Mouse (Mus musculus) adrenal gland (tissue): Measurements from ENCODE around the gene Pyroxd1.
"Not testable (repeated sequence)": the region's sequence is repeated elsewhere in the genome, so short reads cannot be mapped to it uniquely, and the experiment has no call there.

Experiments
- intact Hi-C: fragments of 180-260 bp; cut with DNase I; formaldehyde crosslinking; loops from one replicate; pipeline ENCODE4 v1.15.1; 2025
- long read RNA-seq, 2 experiments: library from polyadenylated mRNA; unstranded; transcript quantifications; one replicate each; pipeline ENCODE4 v2.0.0; 2020; ENCODE audit warnings: borderline replicate concordance in 1 of 2; ENCODE audit not compliant: insufficient replicate concordance in 1 of 2

Gene Pyroxd1
- long read RNA-seq, experiment 1, transcript Pyroxd1-201 (12 exons, 2,831 nt), result major isoform, 11 of 14 reads
- long read RNA-seq, experiment 1, partial matches to known transcripts, result 1 of 14 reads
- long read RNA-seq, experiment 1, other reads (novel, unspliced or antisense), result 2 of 14 reads
- long read RNA-seq, experiment 2, transcript Pyroxd1-201 (12 exons, 2,831 nt), result major isoform, 15 of 21 reads
- long read RNA-seq, experiment 2, partial matches to known transcripts, result 5 of 21 reads
- long read RNA-seq, experiment 2, other reads (novel, unspliced or antisense), result 1 of 21 reads

DNA sequence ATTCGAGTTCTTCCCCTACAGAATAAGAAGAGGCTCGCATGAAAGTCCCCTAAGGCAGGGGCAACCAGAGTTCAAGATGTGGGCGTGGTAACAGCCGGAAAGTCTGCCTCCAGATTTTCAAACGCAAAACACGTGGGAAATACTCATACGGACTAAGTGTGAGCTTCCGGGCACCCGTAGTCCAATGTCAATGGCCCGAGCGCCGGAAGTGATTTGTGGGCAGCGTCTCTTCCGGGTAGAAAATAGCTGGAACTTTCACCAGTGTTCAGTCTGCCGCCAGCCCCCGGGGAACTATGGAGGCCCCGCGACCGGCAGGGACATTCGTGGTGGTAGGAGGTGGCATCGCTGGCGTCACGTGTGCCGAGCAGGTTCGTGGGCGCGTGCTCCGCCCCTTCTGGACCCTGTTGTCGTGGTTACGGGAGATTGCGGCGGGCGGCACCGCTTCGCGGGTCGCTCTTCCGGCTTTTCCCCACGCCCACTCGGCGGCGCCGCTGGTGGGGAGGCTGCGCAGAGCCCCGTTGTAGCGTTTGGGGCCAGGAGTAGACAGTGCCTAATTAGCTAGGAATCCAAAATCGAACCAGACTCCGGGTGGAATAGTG, at the start of gene Pyroxd1:
TSS of gene Pyroxd1 (plus strand) at position 215 of the 599 bp plus-strand sequence.
- intact Hi-C loops, result loop anchor here (5.0 to 10.0 kb wide), 2 partner anchors 42 to 409 kb away; partner anchors contain the start of genes Cmas, Golt1b and Recql

DNA sequence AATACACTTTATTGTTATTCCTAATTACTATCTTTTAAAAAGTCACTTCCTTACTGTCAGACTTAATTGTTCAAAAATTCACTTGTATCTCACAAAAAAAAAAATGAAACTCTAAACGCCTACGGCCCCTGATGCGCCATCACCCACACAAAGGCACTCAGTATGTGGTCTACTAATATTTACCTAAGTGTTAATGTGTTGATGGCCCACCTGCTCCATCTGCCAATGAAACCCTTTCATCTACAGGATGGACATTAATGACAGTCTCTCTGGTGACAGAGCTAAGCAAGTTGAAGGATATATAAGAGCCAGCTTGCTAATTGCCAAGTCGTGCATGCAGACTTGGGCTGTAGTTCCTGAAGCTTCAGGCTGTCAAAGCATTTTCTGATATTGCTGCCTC, 47.4 kb upstream of the Pyroxd1 start, which contains the start of gene Iapp:
TSS of gene Iapp (plus strand) at position 326 of the 400 bp plus-strand sequence.
- intact Hi-C loops, result no loop called here

DNA sequence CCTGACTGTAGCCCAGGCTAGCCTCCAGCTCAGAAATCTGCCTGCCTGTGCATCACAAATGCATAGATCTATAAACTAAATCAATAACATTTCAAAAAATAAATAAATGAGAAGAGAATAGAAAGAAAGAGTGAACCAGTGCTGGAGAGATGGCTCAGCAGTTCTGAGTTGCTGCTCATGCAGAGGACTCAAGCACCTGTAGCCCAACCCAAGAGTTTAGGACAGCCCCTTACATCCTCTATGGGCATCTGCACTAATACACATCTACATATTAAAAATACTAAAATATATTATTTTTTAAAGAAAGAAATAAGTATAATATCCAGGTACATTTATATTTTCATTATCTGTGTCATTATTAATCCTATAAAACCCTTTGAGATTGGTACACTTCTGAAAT, 40.4 kb upstream of the Pyroxd1 start:
- intact Hi-C loops, result no loop called here

DNA sequence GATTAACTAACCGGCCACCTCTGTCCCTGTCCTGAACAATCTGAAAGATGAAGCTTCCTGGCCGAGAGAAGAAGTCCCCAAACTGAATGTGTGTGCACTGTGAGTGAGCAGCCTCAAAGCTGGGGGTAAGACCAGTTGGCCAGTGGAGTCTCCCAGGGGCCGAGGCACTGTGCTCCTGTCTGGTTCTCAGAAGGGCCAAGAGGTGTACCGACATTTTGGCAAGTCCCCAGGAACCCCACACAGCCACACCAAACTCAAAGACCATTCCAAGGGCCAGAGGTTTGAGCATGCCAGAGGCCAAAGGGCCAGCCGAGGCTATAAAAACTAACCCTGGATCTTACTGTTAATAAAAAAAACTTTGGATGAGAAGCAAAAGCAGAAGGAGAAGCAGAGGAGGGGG, 31.2 kb upstream of the Pyroxd1 start:
- intact Hi-C loops, result no loop called here

DNA sequence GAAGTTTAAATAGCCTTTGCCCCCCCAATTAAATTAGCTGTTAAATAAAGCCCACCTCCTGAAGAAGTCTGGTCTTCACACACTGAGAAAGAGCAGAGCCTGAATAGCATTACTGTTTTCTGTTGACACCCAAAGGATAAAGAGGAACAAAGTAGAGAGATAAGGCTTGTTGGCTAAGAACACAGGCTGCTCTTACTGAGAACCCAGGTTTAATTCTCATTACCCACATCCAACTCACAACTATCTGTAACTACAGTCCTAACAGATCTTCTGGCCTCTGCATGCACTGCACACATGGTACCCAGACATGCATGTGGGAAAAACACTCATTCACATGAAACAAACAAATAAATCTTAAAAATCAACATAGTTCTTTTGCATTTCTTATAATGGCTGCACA, 28.3 kb upstream of the Pyroxd1 start:
- intact Hi-C loops, result no loop called here

DNA sequence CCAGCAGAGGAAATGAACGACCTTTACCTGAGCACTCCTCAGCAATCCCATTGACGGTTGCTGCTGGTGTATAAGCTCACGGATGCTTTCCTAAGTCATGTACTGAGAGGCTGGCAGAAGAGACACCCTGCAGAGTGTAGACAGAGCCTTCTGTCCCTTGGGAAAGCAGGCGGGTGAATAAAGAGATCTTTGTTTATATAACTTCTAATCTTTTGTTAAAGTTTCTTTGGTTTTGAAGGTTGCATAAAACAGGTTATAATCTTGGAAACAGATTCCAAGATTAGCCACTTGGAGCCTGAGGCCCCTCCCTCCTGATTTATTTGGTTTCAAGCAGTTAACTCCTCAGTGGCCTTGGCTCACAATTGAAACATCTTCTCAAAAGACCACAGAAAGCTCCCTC, 22.6 kb upstream of the Pyroxd1 start, which contains the start of gene Slco1a5:
TSS of gene Slco1a5 (minus strand) at position 101 of the 400 bp plus-strand sequence.
- intact Hi-C loops, result no loop called here

DNA sequence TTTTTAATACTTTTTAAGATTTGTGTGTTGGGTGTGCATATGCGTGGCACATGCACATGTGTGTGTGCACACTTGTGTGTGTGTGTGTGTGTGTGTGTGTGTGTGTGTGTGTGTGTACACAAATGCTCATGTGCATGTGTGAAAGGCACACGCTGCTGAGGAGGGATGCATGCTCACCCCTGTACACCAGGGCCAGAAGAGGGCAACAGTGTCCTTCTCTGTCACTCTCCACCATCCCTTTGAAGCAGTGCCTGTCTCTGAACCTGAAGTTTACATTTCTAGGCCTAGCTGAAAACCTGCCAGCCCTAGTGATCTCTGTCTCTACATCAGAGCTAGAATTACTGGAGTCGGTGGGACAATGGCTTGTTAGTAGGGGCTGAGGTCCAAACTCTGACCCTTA, 18.9 kb upstream of the Pyroxd1 start:
- intact Hi-C loops, result no loop called here

DNA sequence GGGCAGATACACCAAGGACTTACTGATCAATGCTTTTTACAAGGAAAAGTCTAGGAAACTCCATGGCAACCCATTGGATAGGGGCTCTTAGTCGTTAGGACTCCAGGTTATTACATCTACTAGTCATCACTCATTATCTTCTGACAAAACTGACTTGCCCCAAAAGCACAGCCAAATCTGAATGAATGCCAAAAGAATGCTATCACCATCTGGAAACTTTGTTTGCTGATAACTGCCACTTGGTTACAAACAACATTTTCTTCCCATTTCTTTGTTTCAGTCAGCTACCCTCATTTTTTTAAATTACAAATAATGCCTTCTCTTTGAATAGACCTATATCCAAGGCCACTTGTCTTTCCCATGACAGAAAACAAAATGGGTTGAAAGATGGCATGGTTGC, 16.3 kb upstream of the Pyroxd1 start:
- intact Hi-C loops, result no loop called here

DNA sequence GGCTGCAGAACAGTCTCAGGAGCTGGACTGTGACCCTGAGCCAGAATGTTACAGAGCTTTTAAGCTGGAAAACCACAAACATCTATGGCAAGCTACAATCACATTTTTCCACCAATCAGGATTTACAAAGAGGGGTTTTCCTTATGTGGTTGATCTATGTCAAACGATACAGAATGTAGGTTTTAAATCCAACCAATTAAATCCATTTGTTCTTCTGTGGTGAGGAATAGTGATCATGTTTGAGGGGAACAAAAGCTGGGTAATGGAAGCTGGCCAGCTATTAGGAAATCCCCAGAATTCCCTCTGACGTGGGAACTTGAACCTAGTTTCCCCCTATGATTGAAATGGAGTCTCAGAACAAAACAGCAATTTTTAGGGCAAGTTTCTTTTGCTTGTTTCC, 6.5 kb upstream of the Pyroxd1 start:
- intact Hi-C loops, result no loop called here

DNA sequence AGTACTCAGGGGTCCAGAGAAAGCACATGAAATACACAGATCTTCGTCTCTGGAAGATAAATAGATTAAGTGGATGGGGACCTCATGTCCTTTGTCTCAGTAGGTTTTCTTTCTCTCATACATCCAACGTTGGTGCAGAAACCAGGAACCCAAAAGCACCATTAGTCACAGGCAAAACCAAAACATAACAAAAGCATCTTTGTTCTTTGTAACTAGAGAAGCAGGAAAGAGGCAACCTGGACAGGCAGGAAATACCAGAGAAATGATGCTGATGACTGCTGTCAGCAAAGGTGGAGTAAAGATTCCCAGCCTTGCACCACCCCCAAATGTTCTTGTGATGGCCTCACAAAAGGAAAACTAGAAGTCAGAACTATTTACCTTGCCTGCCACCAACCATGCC, 5.9 kb upstream of the Pyroxd1 start:
- intact Hi-C loops, result no loop called here

DNA sequence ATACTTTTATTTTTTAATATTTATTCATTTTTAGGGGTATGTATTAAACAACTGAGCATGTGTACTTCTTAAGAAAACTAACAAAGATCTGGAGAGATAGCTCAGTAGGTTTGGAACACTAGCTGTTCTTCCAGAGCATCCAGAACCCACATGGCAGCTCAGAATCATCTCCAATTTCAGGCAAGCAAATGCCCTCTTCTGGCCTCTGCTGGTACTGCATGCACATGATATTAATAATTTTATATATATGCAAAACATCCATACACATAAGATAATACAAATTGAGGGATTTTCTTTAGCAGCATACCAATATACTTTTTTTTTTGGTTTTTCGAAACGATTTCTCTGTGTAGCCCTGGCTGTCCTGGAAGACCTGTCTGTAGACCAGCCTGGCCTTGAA, 1.9 kb upstream of the Pyroxd1 start:
- intact Hi-C loops, result loop anchor here (10.0 kb wide), 1 partner anchor 411 kb away; the partner anchor contains the start of gene Cmas

DNA sequence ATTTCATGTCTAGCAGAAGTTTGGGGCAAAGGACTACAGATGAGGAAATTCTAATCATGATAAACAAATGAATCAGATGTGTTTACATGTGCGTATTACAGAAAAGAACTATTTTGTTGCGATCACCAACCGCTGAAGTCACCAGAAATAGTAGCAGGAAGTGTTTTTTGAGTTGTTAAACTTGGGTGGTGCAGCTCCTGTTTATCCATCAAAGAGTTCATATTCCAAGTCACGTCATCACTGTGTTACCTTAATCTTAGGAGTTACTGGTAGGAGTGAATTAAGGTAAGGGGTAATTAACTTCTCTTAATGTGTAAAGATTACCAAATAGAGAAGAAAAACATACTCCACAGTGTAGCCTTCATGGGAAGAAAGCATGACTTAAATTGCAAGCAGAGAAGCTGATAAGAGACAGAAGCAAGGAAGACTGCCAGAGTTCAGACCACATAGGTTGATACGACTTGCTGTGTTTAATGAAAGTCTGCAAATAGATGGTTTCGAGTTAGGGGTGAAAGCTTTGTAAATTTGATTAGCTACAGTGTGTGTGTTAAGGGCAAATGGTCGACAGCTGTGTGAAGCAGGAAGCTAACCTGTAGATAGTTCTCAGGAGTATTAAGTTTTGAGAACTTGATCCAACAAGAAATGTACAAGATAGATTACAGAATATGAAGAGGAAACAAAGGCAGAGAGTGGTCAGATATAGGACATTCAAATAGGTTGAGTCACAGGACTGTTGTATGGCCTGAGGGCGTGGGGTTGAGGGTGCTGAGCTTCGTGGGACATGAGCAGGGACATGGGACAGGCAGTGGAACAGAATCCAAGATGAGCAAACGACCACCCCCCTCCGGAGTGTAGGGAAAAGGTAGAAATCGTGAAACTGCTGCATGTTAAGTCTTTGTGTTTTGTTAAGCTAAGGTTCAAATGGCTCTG, 992 bp downstream of the Pyroxd1 start:
- intact Hi-C loops, result loop anchor here (5.0 to 10.0 kb wide), 2 partner anchors 41 to 408 kb away; partner anchors contain the start of genes Cmas, Golt1b and Recql

DNA sequence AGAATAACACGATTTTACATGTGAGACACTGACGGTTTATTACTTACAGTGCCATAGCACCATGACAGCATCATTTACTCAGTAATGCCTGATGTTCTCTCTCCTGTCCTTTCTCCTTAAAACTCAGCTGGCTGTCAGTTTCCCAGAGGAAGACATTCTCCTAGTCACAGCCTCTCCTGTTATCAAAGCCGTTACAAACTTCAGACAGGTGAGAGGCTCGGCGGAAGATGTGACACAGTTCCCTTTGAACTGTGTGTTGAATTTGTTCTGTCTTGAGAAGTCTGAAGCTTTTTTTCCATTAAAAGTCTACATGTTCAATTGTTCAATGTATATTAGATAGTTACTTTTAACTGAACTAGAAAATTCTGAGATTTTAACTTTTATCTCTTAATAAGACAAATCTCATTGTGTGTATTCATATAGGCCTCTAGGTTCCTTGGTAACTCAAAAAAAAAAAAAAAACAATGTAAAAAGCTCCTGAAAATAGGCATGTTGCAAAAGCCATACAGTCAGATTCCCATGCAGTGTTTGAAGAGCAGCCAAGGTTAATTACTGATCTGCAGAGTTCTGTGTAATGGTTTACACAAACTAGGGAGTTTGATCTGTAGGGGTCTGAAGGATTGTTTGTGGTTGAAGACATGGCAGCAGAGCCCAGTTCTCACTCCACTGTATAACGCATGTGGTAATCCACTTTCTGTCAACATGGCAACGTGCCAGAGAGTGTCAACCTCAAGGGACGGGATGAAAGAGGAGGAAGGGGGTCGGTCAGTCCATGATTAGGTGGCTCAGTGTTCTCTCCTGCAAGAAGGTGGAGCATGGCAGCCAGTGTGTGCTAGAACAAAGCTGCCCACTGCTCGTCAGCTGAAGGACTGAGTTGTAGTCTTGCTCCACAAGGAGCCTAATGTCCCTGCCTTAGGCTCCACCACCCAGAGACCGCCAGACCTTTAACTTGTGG, 2.3 kb downstream of the Pyroxd1 start:
- intact Hi-C loops, result loop anchor here (5.0 to 10.0 kb wide), 2 partner anchors 40 to 407 kb away; partner anchors contain the start of genes Cmas, Golt1b and Recql

DNA sequence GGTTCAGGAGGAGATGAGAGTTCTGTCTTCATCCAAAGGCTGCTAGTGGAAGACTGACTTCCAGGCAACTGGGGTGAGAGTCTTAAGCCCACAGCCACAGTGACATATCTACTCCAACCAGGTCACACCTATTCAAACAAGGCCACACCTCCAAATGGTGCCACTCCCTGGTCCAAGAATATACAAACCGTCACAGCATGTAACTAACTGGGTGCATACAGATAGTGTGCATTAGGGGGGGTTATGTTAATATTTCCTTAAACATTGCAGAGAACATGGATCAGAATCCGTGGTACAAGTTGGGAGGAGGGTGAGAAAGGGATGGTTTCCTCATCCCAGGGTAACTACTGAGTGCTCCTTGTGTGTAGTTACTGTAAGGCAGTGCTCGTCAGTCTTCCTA, 6.6 kb downstream of the Pyroxd1 start:
- intact Hi-C loops, result not testable (repeated sequence)

DNA sequence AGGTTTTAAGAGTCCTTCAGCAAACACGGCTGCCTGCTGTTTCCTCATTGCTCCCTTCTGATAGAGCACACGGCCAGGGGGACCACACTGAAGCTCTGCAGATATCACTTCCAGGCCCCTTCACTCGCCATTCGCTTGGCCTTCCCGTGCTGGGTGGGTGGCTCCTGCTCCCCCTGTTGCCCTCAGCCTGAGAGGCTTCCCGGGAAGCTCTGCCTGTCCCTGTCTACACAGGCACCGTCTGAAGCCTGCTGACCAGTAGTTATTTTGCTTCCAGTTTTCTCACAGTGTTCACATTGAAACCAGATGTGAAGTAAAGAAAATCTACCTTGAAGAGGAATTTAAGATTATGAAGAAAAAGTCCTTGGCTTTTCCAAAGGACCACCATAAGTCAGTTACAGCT, 11.7 kb downstream of the Pyroxd1 start:
- intact Hi-C loops, result no loop called here

DNA sequence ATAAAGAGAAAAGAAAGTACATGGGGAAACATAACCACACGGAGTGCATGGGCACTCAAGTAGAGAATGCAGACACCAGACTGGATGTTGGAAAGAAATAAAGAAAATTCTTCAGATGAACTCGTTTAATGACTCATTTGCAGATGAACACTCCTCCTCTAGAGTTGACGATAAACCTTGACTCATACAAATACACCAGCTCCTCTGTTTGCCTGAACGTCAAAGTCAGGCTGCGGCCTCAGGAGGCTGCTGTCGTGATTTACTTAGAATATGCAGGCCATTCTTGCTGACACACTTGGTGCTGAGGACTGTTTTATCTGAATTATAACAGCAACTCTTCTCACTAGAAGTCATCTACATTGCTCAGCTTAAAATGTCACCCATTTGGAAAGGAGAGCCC, 16.6 kb downstream of the Pyroxd1 start:
- intact Hi-C loops, result no loop called here

DNA sequence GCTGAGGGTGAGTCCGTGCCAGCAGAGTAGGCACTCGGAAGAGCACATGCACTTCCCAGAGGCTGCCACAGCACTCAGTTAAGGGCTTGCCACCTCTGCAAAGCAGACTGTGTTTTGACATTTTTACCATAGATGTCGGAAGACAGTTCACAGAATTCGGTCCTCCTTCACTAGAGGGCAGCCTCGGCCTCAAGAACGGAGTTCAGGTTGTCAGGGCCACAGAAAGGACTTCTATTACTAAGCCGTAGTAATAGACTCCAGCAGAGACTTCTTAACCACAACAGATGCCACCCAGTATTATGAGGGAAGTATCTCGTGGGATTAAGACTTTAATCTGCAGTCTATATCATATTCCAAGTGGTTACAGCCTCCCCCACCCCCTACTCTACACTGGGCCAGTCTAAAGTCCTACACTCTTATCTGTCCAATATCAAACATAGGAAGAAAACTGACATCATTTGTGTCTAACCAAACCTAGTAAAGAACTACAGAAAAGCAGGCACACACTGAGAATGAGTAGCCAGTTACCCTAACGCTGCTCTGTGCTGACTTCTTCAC, 17.6 kb downstream of the Pyroxd1 start:
- intact Hi-C loops, result no loop called here

DNA sequence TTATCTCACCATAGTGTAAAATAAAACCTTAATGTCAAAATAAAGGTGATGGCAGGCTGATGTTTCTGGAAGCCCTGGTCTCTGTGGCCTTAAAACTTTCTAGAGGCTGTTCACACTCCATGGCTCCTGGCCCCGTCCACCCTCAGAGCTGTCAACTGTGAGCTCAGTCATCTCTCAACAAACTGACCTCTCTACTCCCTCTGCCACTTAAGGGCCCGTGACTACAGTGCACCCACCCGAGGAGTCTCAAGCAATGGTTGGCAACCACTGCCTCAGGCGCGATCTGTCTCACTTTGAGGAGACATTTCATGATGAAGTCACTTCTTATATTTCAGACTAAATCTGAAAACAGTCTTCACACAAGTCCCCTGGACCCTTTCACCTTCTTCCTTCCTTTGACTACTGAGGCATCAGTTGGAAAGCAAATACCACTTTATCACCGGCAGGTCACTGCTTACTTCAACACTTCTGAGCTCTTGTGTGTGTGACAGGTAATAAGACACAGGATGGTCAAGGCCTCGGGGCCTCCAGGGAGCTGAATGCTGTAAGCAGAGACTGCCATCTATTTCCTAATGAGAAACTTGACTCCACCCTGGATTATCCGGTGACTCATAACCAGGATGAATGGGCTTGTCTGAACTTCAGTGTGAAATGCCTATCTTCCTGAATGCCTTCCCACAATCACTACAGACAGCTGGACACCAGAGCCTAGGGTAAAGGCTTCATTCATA, 20.5 kb downstream of the Pyroxd1 start:
- intact Hi-C loops, result no loop called here

DNA sequence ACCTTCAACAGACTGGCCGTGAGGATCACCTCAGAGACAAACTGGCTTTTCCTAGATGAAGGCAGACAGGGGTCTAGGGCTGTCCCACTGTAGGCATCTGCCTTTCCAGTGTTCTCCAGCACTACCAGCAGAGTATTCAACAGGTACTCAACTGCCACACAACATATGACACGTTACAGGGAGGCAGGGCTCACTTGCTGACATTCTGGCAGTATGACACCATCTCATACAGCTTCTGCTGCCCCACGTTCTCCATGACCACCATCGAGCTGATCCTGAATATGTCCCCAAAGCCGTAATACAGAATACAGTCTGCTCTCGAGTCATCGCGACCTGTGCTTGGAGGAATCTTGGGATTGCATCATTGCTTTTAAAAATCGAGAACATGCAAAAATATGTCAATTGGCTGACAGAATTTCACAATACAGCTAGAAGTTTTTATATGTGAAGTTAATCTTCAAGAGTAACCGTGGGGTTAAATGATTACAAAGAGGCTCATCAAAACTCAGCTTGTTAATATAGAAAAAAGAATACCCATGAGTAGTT, 21.1 kb downstream of the Pyroxd1 start:
- intact Hi-C loops, result no loop called here
